Mouse (Mus musculus) spleen, postnatal 14 days (tissue): ENCODE measurements around the gene Eif2b4.
A peak's percentile ranks its signal among the peaks of the same experiment; 100 is the strongest.
"Not testable (repeated sequence)": the region's sequence is repeated elsewhere in the genome, so short reads cannot be mapped to it uniquely, and the experiment has no call there.

Source experiments
- DNase-seq, 2 experiments: peaks; one replicate each; pipeline ENCODE4 v3.0.0; 2021 to 2022; ENCODE audit warnings: low spot score in 2 of 2

The Eif2b4 gene

DNA sequence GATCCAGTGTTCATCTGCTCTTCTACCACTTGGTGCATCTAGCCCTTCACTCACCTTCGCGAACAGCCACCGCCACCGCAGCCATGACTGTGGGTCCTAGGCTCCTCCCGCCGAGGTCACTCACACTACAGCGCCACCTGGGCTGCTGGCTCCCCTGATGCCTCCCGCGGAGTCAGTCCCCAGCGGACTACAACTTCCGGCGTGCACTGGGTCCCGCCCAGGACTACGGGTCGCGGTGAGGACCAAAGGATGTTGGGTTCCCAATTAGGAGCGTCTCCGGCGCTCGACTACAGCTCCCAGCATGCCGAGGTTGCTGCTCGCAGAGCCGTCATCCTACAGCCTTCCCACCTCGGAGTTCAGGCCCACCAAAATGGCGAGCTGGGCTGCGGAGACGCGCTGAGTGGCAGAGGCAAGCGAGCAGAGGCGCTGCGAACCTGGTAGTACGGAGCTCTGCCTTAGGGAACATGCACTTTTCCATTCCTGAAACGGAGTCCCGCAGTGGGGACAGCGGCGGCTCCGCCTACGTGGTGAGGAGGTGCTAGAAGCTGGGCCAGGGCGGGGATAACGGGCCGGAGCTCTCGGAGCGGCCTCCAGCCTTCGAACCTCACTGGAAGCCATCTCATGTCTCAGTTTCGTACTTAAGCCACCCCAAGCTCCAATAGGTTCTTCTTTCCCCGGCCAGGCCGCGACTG, at the start of gene Eif2b4, which contains the start of gene Snx17:
Gene Eif2b4, minus strand, starts transcription at position 492 of the 692 bp plus-strand sequence.
Gene Snx17, plus strand, starts transcription at position 289 of the 692 bp plus-strand sequence.
- peak; percentile 99 for DNase-seq

DNA sequence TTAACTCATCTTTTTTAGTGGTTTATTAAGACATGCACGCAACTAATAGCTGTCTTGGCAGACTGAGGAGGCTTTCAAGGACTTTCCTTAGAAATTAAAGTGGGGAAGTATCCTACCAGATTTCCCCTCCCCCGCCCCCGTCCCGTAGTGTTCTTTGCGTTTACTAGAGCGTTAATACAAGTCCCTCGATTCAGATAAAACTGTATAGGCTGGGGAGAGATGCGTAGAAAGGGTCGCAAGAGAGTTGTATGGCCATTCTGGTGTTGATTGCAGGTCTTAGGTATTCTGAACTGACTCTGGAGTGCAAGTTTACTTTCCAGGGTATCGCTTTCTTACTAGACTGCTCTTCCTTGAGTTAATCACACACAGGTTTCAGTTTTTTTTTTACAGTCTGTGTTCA, 49.0 kb upstream of the Eif2b4 start:
- no peak for DNase-seq

DNA sequence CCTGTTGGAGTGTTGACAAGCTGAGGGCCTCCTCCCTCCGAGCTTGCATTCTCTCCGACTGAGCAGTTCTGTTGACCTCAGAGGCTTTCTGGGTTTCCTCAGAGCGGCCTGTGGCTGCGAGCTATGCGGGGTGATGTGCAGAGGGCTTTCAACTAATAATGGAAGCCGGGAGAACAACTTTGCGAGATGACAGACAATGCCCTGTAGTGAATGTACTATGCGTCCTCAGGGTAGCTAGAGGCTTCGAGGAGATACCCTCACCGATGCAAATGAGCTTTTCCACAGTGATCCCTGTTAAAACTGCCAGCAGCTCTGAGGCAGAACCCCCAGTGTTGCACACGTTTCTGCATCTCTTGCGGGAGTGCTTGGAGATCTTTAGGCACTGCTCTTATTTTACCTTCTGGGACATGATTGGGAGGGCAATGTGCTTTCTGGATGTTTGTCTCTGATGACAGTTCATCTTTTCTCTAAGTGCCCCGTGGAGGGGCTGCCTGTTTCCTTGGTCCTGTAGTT, 48.3 kb upstream of the Eif2b4 start:
- DNase-seq: no peak

DNA sequence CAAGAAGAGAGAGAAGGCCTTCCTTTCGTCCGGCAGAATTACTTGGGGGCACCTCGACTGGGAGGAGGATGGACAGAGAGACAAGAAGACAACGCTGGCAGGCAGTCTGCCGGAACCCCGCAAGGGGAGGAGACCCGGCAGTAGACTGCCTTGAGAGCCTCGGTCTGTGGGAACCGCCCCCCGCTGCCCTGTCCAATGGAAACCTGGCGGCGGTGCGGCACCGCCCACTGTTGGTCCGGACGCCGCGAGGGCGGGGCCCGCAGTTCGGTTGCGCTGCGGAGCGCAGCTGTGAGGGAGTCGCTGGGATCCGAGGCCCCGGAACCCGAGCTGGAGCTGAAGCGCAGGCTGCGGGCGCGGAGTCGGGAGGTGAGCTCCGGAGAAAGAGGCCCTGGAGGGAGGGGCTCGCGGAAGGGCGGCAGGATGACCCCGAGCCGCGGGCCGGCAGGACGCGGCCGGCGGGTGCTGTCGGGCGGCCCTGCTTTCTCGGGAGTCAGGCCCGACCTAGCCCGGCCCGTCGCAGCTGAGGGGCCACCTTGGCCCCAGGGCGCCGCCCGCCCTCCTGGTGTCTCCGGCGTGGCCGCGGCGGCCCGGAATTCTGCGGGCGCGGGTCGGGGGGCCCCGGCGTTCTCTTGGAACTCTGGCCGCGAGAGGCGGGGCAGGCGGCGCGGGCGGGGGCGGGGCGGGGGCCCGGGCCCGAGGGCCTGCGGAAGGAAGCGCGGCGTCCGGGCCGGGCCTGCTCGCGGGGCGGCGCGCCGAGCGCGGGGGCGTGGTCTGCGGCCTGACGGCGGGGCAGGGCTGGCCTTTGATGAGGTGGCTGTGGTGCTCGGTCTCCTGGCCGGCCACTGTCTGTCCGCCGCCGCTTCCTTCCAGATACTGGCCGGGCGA, 47.6 kb upstream of the Eif2b4 start, which contains the start of the genes Nrbp1 and Gm9970:
Gene Nrbp1, plus strand, starts transcription at position 228 of the 885 bp plus-strand sequence.
Gene Gm9970, minus strand, starts transcription at position 596 of the 885 bp plus-strand sequence.
- DNase-seq: peak; percentile 92 to 94

DNA sequence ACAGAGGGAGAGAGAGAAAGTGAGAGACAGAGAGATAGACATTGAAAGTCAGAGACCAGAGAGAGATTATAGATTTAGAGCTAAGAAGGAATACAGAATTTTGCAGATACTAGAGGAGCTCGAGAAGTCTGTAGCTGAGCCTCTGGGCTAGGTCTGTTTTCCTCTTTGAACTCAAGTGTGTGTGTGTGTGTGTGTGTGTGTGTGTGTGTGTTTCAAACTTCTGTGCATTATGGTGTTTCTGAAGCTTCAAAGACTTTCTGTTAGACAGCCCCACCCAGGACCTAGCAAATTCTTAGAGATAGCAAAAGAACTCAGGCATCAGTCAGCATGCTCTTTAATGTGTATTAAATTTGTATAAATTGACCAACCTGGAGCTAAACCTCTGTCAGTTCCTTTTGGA, 33.4 kb upstream of the Eif2b4 start:
- no peak for DNase-seq

DNA sequence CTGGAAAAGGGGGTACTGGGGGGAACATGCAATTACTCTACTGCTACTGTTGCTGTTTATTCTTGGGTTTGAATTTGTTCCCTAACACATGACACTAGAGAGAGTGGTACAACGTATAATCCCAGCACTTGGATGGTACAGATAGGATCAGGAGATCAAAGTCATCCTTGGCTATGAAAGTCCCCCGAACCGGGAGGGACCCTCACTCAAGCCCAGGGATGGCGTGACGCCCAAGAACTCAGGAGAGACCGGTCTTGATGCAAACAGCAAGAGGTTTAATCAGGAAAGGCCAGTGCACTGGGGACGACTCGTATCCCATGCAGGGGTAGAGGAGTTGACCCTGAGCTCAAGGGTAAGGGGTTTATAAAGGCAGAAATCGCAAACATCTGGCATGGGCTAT, 29.5 kb upstream of the Eif2b4 start:
- no peak for DNase-seq

DNA sequence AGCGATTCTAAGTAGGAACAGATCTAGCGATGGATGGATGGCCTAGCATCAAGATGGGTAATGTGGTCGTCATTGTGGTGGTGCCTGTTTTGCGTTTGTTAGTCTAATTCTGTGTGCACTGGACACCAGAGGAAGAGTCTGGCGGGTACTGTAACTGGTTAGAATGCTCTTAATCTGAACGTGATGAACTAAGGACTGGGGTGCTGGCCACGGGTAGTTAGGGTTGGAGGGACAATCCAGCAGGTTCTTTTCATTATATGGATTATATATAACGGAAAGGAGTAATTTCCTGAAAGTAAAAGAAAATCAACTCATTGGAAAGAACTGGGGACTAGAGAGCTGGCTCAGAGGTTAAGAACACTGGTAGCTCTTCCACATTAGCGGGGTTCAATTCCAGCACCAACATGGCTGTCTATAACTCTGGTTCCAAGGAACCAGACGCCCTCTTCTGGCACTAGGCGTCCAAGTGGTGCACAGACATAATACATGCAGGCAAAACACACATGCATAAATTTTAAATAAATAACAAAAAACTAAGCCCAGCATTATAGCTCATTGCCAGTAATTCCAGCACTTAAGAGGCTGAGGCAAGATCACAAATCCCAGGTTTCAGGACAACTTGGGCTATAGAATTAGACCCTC, 28.2 kb upstream of the Eif2b4 start:
- DNase-seq: peak in 1 of 2 experiments; percentile 45

DNA sequence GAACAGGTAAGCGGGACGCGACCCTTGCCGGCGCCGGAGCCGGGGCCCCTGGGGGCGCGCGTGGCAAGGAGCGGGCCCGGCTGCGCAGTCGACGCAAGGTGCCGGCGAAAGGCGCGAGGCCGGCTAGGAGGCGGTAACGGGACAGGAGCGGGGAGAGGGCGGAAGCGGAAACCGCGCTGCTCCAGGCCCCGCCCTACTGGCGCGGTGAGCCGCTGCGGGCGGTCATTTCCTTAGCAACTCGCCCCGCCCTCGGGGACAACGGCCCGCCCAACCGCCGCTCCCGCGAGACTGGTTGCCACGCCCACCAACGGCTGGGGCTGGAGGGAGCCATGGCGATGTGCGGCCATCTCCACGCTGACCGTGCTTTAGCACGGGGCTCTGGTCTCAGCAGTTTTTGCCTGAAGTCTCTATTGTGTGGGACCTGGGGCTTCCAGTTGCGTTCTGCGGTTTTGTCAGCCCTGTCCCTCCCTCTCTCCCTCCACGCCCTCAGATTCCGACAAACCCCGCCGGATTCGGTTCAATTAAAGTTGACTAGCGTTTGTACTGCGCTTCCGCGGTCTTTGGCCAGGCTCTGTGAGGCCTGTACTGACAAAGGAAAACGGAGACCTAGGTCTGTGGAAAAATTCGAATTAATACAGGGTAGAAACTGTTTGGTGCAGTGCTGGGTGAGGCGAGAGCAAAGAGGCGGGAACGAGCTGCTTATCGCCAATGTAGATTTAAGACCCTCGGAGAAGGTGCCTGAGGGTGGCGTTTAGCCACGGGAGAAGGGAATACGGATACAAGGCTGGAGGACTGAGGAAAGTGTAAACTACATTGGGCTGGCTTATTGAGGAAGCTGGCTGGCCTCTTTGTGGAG, 27.4 kb upstream of the Eif2b4 start, which contains the start of gene Ppm1g:
Gene Ppm1g, minus strand, starts transcription at position 240 of the 856 bp plus-strand sequence.
- peak; percentile 99 for DNase-seq

DNA sequence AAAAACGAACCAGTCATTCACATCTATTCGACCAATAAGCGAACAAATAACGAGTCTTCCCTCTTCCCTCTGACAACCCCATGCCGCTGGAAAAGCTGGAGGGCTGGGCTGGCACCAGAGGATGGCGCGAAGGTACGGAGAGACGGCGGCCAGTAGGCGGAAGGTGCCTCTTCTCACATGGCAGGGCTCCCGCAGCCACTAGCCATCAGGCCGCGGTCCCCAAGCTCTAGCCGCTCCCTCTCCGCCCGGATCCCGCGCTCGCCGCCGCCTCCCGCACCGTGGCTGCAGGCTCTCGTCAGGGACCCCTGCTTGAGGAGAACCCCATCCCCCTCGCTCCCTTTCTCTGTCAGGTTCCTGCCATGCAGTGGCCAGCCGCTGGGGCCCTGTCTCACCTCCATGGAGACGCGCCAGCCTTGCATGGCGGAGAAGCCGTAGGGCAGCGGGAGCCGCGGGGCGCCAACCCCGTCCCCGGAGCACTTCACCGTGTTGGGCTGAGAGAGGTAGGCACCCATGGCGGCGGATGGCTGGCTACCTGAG, 26.7 kb upstream of the Eif2b4 start:
- no peak for DNase-seq

DNA sequence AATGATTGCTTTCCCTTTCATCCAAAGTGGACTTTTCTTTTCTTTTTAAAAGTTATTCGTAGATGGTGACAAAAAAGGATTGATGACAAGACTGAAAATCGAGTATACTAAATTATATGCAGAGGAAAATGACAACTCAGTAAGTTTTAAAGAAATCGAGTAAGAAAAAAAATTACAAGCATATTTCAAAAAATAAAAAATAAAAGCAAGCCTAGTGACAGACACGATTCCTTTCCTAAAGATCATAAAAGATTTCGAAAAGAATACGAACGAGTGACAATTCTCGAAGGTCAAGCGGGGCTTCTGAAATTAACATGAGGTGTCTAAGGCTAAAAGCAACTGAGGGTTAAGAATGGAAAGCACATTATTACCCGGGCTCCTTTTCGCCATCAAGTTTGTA, 26.2 kb upstream of the Eif2b4 start:
- DNase-seq: no peak

DNA sequence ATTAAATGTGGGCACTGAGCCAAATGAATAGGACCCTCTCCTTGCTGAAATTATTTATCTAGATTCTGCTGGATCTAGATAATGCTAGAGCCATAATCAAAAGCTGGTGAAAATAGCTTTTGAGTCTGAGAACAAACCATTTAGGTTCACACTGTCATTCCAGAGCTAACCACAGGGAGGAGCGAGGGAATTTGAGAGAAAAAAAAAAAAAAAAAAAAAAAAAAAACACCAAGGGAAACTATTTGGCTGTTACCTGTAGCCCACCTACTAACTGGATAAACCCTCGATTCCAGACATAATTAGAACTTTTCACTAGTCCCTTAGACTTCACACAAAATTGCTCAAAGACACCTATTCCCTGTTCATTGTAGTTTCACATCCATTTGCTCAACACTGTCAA, 25.8 kb upstream of the Eif2b4 start:
- DNase-seq: no peak

DNA sequence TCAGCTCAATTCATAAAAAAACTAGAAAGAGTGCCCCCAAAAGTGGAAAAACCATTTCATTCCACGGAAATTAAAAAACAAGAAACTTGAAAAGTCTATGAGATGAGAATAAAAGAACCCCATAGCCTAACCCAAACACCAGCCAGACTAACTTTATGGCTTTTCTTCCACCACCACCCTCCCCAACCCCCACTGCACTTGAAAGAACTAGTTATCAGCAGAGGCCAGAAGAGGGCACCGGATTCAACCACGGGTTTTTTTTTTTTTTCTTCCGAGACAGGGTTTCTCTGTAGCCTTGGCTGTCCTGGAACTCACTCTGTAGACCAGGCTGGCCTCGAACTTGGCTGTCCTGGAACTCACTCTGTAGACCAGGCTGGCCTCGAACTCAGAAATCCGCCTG, 25.1 kb upstream of the Eif2b4 start:
- peak in 1 of 2 experiments; percentile 44 for DNase-seq

DNA sequence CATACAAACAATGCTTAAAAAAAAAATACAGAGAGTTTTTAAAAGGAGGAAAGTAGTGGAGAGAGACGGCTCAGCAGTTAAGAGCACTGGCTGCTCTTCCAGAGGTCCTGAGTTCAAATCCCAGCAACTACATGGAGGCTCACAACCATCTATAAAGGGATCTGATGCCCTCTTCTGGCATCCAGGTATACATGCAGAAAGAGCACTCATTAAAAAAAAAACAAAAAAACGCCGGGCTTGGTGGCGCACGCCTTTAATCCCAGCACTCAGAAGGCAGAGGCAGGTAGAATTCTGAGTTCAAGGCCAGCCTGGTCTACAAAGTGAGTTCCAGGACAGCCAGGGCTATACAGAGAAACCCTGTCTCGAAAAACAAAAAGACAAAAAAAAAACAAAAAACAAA, 23.3 kb upstream of the Eif2b4 start:
- not testable (repeated sequence) for DNase-seq

DNA sequence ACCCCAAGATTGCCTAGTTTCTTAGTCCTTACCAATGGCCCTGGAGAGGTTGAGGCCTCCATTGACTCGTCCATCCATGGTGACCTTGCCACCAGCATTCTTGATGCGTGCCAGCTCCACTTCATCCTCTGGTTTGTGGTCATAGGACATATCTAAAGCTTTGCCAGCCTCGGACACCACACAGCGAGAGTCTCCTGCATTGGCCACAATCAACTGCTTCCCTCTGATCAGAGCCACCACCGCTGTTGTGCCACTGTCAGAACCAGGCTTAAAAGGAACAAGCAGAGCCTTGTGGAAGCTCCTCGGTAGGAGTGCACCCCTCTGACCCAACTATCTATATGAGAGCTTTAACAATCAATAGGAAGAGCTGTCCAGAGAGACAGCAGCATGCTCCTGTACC, 11.2 kb upstream of the Eif2b4 start:
- no peak for DNase-seq

DNA sequence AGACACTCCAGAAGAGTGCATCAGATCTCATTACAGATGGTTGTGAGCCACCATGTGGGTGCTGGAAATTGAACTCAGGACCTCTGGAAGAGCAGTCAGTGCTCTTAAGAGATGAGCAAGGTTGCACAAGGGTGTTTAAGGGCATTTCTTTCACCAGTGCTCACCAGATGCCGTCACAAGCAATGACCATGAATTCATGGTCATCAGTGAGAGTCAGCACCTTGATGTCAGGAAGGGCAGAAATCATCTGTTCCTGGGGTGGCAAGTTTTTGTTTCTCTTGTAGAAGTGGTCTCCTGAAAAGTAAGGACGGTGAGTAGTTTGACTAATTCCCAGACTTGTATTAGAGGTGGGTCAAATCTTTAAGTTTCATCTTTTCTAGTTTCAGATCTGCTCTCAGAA, 10.6 kb upstream of the Eif2b4 start:
- DNase-seq: no peak

DNA sequence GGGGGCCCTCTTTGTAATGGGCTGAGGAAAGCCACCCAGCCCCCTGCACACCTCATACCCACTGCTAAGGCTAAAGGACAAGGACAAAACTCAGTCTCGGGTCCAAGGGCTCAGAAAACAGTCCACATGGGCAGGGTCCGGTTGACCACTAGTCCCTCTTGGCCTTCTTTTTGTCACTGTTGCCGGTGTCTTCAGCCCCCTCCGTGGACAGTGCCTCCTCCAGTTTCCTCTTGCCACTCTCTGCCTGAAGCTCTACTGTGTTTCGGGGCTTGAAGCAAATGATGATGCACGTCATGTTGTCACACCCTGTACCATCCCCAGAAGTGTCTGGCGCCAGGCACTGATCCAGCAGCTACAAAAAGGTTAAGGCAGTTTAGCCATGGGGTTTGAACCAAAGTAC, 9.7 kb upstream of the Eif2b4 start:
- DNase-seq: no peak

DNA sequence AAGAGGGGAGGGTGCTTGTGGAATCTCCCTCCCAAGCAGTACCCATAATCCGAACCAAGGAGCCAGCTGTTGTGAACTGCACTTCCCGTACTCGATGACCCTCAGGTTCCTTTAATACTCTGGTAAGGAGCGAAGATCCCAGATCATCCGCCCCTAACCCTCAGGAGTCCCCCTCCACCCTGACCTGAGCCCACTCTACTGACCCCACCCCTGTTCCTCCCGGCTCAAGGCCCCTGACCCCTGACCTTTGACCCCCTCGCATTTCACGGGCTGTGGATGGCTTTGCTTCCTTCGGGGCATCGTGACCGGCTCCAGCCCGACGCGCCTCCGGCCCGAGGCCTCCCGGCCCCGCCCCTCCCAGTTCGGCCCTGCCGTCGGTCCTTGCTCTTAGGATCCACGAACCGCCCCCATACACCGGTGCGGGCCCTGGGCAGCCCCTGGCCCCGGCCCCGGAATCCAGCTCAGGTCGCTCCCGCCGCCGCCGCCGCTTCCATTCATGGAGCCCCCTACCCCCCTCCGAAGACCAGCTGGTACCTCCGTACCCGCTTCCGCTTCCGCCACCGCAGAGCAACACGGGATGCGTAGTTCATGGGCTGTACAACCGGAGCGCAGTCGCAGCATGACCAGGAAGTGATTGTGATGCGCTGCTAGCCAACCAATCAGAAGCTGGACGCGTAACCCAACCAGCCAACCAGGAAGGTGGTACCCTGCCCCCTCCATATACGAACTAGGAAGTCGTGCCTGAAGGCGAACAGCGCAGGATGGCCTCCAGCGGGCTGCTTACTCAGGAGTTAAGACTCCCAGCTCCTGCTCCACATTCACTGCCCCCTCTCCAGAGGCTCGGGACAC, 8.7 kb upstream of the Eif2b4 start, which contains the start of gene Zfp513:
Gene Zfp513, minus strand, starts transcription at position 562 of the 849 bp plus-strand sequence.
- DNase-seq: peak; percentile 83 to 88

DNA sequence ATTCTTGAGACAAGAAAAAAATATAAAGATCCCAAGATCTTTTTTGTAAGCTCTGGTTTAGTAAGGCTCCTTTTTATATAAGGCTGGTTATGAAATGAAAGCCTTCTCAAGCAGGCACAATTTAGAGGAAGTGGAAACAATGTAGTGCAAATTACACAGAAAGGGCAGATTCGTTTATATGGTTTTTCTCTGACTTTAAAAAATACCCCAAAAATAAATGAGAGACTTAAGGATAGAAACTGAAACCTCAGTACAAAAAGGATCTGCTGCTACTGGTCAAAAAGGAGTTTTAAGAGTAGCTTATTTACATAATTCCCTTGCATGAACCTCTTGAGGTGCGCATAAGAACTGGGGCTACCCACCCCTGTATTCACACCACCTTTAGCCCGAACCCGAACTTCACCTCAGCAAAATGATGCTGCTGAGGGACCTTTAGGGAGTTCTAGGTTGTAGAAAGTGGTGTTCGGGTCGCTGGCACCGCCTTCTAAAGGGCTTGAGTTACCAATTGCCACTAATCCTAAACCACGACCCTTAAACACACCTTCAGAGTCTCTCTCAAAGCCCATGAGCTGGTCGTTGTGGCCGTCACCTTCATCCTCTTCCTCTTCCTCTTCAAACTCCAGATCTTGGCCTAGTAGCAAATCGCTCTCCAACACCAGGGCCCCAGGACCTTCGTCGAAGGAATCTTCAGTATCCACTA, 8.0 kb upstream of the Eif2b4 start:
- no peak for DNase-seq

DNA sequence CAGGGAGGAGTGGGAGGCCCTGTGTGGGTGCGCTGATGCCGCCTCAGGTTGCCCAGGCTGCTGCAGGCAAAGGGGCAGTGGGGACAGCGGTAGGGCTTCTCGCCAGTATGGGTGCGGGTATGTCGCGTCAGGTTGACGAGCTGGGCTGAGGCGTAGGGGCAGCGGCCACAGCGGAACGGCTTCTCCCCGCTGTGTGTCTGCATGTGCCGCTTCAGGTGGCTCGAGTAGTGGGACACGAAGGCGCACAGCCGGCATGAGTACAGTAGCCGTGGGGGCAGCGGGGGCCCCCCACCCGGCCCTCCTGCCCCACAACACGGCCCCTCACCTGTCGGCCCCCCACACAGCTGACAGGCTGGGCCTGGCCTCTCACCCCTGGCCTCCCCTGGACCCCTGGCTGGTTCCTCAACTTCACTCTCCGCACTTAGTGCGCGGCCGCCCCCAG, 7.1 kb upstream of the Eif2b4 start:
- no peak for DNase-seq
